Mouse (Mus musculus) liver, adult 2 months (tissue): ENCODE results near the gene Zfp219. TPM values are rescaled to one million over a fixed set of nuclear protein-coding genes. Genes with fewer than 3 reads are reported as not detected.

Experiments used
- DNase-seq: peaks from one replicate; pipeline ENCODE4 v3.0.0-alpha.2; 2011; ENCODE audit warnings: low read depth, low spot score; ENCODE audit errors: extremely low read depth
- H3K27ac ChIP-seq: fragments of 200-500 bp; replicated peaks from 2 replicates; pipeline ENCODE4 v1.5.1; 2012; ENCODE audit warnings: low read depth, mild to moderate bottlenecking, control low read depth, inconsistent platforms, low read length; ENCODE audit not compliant: insufficient read depth
- H3K27me3 ChIP-seq: fragments of 200-500 bp; 2 replicates; pipeline ENCODE4 v1.6.1; 2012; ENCODE audit warnings: mild to moderate bottlenecking, moderate library complexity, low read length, inconsistent platforms; ENCODE audit not compliant: control insufficient read depth, insufficient read depth
- H3K36me3 ChIP-seq: fragments of 200-500 bp; 2 replicates; pipeline ENCODE4 v1.6.1; 2012; ENCODE audit warnings: low read length, inconsistent platforms; ENCODE audit not compliant: control insufficient read depth, insufficient read depth
- H3K4me1 ChIP-seq: fragments of 200-500 bp; 2 replicates; pipeline ENCODE4 v1.6.1; 2011; ENCODE audit warnings: low read length; ENCODE audit not compliant: control insufficient read depth, insufficient read depth
- H3K4me3 ChIP-seq: fragments of 200-500 bp; 2 replicates; pipeline ENCODE4 v1.5.1; 2011; ENCODE audit warnings: low read depth, mild to moderate bottlenecking, control low read depth, low read length, moderate library complexity; ENCODE audit not compliant: insufficient read depth
- H3K79me2 ChIP-seq: fragments of 200-500 bp; 2 replicates; pipeline ENCODE4 v1.6.1; 2012; ENCODE audit warnings: inconsistent platforms, mild to moderate bottlenecking, low read length, moderate library complexity; ENCODE audit not compliant: control insufficient read depth, insufficient read depth
- H3K9ac ChIP-seq: fragments of 200-500 bp; 2 replicates; pipeline ENCODE4 v1.6.1; 2012; ENCODE audit warnings: low read depth, mild to moderate bottlenecking, control low read depth, inconsistent platforms, low read length
- CTCF ChIP-seq: fragments of 200-500 bp; IDR thresholded peaks from 2 replicates; pipeline ENCODE4 v1.5.1; 2011; ENCODE audit warnings: low read depth, low read length, control low read depth
- POLR2A ChIP-seq: fragments of 200-500 bp; IDR thresholded peaks from 2 replicates; pipeline ENCODE4 v1.6.1; 2011; ENCODE audit warnings: low read length, control low read depth; ENCODE audit not compliant: insufficient read depth; ENCODE audit errors: extremely low read depth
- WGBS: fragments of 180-500 bp; shearing (Covaris S2); methylation state at CpG from one replicate; pipeline ENCODE4 v1.1.7; 2018; 5-methylcytosine and 5-hydroxymethylcytosine counted together
- polyA plus RNA-seq: library from polyadenylated mRNA; depleted of rRNA; stranded (reverse); fragments of >200 nt; gene quantifications from 2 replicates; pipeline ENCODE4 v1.2.3, GENCODE M21; 2012
- total RNA-seq: library from RNA; depleted of rRNA; stranded (reverse); fragments of >200 nt; gene quantifications from 2 replicates; pipeline ENCODE4 v1.2.3, GENCODE M21; 2014

The Zfp219 gene
- total and polyA plus RNA-seq, 2 experiments, result 8.9 to 31.4 TPM

DNA sequence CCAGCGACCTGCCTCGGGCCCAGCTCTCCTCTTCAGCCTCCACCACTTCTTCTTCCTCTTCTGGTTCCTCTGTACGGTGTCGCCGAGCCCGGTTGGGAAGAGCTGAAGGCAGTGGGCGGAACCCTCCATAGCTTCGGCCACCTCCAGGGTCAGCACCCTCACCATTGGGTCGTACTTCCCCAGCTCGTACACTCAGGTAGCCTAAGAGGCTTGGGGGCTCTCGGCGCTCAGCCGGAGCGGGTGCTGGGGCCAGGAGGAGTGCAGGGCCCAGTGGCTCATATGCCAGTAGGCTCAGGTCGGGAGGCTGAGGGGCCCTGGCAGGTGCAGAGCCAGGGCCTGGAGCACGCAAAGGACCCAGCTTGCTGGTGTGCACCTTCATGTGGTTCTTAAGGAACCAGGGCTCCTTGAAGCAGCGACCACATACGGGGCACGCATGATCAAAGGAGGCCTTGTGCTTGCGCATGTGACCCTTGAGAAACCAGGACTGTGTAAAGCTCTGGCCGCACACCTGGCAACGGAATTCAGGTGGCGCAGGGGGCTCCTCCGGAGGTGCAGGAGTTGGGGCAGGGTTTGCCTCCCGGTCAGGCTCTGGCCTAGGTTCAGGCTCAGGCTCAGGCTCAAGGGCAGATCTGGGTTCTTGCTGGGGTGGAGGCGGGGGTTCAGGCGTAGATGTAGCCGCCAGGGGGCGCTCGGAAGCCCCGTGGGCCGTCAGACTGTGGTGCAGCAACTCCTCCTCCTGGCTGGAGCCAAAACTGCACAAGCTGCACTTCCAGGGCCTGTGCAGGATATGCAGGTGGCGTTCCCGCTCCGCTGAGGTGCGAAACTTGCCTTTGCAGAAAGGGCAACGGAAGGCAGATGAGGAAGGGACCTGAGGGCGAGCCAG is 12.0 kb downstream of the Zfp219 start:
- H3K4me3 ChIP-seq, result no peak overlapping the region
- no peaks in the 10 kb centered on the region for H3K79me2 ChIP-seq
- H3K9ac ChIP-seq, result no peak overlapping the region
- no peaks in the 10 kb centered on the region for H3K4me1 ChIP-seq
- H3K36me3 ChIP-seq, result peaks cover 16% of the 10 kb centered on the region
- H3K27me3 ChIP-seq, result no peaks in the 10 kb centered on the region
- H3K27ac ChIP-seq, result no peak overlapping the region
- peak; percentile 62 for DNase-seq
- peak; percentile 100 for TF ChIP-seq CTCF
- TF ChIP-seq POLR2A, result no peak
- WGBS, result 64% methylated on average over 38 of the region's 38 CpGs

DNA sequence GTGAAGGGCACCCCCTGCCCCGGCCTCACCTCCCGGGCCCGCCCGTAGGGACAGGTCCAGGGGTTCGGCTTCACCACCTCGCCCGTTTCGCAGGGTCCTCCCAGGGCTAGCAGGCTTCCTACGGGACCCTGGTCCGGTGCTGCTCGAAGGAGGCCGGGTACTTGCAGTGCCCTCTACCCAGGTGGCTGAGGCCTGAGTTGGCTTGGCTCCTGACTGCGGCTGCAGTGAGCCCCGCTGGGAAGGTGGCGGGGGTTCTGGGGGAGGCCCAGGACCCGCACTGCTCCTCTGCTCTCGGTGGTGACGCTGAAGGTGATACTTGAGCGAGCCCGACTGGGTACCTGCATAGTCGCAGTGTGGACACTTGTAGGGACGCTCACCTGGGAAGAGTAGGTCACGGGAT is 13.8 kb downstream of the Zfp219 start:
- Histone ChIP-seq H3K27ac (no peak overlapping the region), H3K9ac (no peak overlapping the region), H3K36me3 (peaks cover 16% of the 10 kb centered on the region), H3K27me3 (no peaks in the 10 kb centered on the region), H3K4me1 (no peaks in the 10 kb centered on the region), H3K4me3 (no peak overlapping the region), H3K79me2 (no peaks in the 10 kb centered on the region)
- TF ChIP-seq CTCF, result no peak
- TF ChIP-seq POLR2A, result no peak
- DNase-seq, result no peak
- WGBS, result 96% methylated on average over 23 of the region's 23 CpGs

DNA sequence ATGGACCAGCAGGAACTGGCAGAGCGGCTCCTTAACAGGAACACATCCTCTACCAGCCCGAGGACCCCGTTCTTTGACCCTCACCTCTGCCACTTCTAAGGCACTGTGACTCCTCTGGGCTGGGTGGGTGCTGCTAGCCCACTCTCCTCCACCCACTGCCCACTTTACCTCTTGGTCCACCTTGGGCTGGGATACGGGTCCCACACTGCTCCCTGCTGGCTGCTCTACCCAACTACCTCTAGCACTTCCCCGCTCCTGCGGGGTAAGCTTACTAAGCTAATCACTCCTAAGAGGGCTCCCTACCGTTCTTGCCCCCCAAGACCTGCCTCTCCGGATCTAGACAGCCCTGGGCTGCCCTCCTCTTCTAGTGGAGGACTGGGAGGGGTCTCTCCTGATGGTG is 14.3 kb downstream of the Zfp219 start:
- Histone ChIP-seq H3K4me1 (no peaks in the 10 kb centered on the region), H3K4me3 (no peak overlapping the region), H3K79me2 (no peaks in the 10 kb centered on the region), H3K9ac (no peak overlapping the region), H3K36me3 (peaks cover 16% of the 10 kb centered on the region), H3K27me3 (no peaks in the 10 kb centered on the region), H3K27ac (no peak overlapping the region)
- TF ChIP-seq CTCF (peak; percentile 35), POLR2A (no peak)
- no peak for DNase-seq
- WGBS, result 91% methylated on average over 8 of the region's 8 CpGs

DNA sequence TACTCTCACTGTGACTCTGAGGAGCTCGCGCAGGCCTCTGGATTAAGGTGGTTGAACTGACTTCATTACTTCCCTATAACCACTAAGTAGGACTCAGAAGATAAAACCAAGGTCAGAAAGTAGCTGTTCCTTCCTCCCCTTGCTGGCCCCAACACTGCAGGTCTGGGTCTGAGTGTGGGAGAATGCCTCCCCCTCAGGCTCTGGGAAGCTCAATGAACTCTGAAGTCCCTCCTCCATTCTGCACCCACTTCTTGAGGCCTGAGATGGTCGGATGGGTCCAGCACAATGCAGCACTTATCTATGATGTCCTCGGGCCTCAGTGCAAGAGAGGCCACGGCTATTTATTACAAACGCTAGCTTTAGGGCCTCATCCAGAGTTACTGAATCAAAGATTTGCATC is 14.9 kb downstream of the Zfp219 start:
- Histone ChIP-seq H3K9ac (no peak overlapping the region), H3K79me2 (no peaks in the 10 kb centered on the region), H3K4me3 (no peak overlapping the region), H3K4me1 (no peaks in the 10 kb centered on the region), H3K27ac (no peak overlapping the region), H3K27me3 (no peaks in the 10 kb centered on the region), H3K36me3 (peaks cover 16% of the 10 kb centered on the region)
- DNase-seq, result no peak
- TF ChIP-seq POLR2A (no peak), CTCF (no peak)
- 83% methylated on average over 6 of the region's 6 CpGs for WGBS

DNA sequence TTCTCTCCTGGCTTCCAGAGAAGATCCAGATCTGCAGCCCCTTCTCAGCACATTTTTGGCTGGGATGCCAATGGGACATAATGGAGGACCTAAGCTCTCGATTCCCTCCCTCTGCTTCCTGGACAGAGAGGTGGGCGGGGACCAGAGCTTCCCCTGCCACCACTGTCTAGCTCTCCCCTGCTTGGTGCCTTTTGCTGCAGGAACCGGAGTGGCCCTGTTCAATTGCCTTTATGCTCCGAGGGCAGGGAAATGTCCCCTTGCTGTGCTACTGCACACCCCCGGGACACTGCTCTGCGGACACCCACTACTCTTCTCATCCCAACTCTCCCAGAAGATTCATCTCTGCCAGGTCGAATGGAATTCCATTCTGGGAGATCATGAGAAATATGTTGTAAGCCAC is 15.4 kb downstream of the Zfp219 start:
- no peak for TF ChIP-seq CTCF
- no peak for TF ChIP-seq POLR2A
- H3K9ac ChIP-seq, result no peak overlapping the region
- WGBS, result 82% methylated on average over 7 of the region's 7 CpGs
- H3K4me3 ChIP-seq, result no peak overlapping the region
- no peak for DNase-seq
- no peaks in the 10 kb centered on the region for H3K79me2 ChIP-seq
- H3K27ac ChIP-seq, result no peak overlapping the region
- H3K4me1 ChIP-seq, result no peaks in the 10 kb centered on the region
- H3K36me3 ChIP-seq, result peaks cover 16% of the 10 kb centered on the region
- no peaks in the 10 kb centered on the region for H3K27me3 ChIP-seq

DNA sequence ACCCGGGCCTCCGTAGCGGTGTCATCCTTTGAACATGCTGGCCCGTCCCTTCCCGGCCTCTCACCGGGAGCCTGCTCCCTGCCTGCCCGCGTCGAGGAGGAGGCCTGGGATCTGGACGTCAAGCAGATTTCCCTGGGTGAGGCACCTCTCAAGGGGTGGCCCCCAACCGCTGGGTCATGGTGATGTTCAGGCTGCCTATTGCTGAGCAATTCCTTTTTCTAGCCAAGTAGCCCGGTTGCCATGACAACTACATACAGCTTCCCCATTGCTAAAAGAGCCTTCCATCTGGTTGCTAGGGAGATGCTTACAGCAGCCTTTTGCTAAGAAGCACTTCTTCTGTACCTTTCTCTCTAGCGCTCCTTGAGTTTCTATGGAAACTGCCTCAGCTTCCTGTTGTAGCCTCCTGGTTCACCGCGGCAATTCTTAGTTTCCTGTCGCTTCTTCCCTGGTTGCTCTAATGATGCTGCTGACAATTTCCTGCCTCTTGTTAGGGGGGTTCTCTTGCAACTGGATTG is 16.5 kb downstream of the Zfp219 start:
- peaks cover 16% of the 10 kb centered on the region for H3K36me3 ChIP-seq
- no peak overlapping the region for H3K4me3 ChIP-seq
- WGBS, result 69% methylated on average over 16 of the region's 16 CpGs
- DNase-seq, result no peak
- no peaks in the 10 kb centered on the region for H3K27me3 ChIP-seq
- H3K4me1 ChIP-seq, result no peaks in the 10 kb centered on the region
- no peak overlapping the region for H3K27ac ChIP-seq
- TF ChIP-seq CTCF, result no peak
- TF ChIP-seq POLR2A, result no peak
- H3K9ac ChIP-seq, result no peak overlapping the region
- H3K79me2 ChIP-seq, result no peaks in the 10 kb centered on the region
